Mouse (Mus musculus): ENCODE data around the gene Usf1. TPM values are rescaled to one million over a fixed set of nuclear protein-coding genes. Genes with fewer than 3 reads are reported as not detected.
A peak's percentile ranks its signal among the peaks of the same experiment; 100 is the strongest.

Usf1 gene
- polyA plus RNA-seq, 1 experiment from 2014 or later = 66.4 TPM

GRCm38 (mm10) chr1:171451001-171451400 is 39.9 kb downstream of the Usf1 start:
- WGBS = 56% methylated on average over 10 of the region's 10 CpGs
- Histone ChIP-seq H3K9ac (replicated peaks; ENCODE audit: low read depth) (no peak overlapping the region), H3K27ac (ENCODE audit: low read length) (no peak overlapping the region), H3K4me2 (replicated peaks; ENCODE audit: low read depth, low read length) (no peak overlapping the region), H3K4me3 (ENCODE audit: low read depth, low read length) (no peak overlapping the region), H3K36me3 (ENCODE audit: insufficient read depth, low read length) (no peaks in the 10 kb centered on the region), H3K4me1 (ENCODE audit: insufficient read depth, low read depth, low read length) (peaks cover 8% of the 10 kb centered on the region; the same call in 1 of the 2 replicates), H3K27me3 (replicated peaks; ENCODE audit: insufficient read depth, low read length) (no peaks in the 10 kb centered on the region), H3K9me3 (ENCODE audit: low read length) (no peaks in the 10 kb centered on the region)
- ATAC-seq (no peak), DNase-seq (ENCODE audit: low spot score) (no peak)
- TF ChIP-seq CTCF (IDR thresholded peaks at IDR 0.05) (no peak), EP300 (IDR thresholded peaks at IDR 0.05) (no peak)

GRCm38 (mm10) chr1:171452522-171452921 is 41.4 kb downstream of the Usf1 start:
- Histone ChIP-seq H3K9ac (replicated peaks; ENCODE audit: low read depth) (no peak overlapping the region), H3K4me3 (ENCODE audit: low read depth, low read length) (no peak overlapping the region), H3K27me3 (replicated peaks; ENCODE audit: insufficient read depth, low read length) (no peaks in the 10 kb centered on the region), H3K9me3 (ENCODE audit: low read length) (no peaks in the 10 kb centered on the region), H3K4me1 (ENCODE audit: insufficient read depth, low read depth, low read length) (0 out of 2 replicates have a peak, but pooled peaks cover 3% of the 10 kb centered on the region), H3K27ac (ENCODE audit: low read length) (peak overlapping the region; percentile 38; the same call in 1 of the 2 replicates), H3K4me2 (replicated peaks; ENCODE audit: low read depth, low read length) (no peak overlapping the region), H3K36me3 (ENCODE audit: insufficient read depth, low read length) (no peaks in the 10 kb centered on the region)
- 32% methylated on average over 5 of the region's 5 CpGs for WGBS
- ATAC-seq = peak; percentile 17; the same call in 1 of the 2 replicates
- no peak for DNase-seq (ENCODE audit: low spot score)
- TF ChIP-seq EP300 (IDR thresholded peaks at IDR 0.05) (no peak), CTCF (IDR thresholded peaks at IDR 0.05) (no peak)

- Histone ChIP-seq H3K4me3 (ENCODE audit: low read depth, low read length) (no peak overlapping the region), H3K4me2 (replicated peaks; ENCODE audit: low read depth, low read length) (no peak overlapping the region), H3K9me3 (ENCODE audit: low read length) (no peaks in the 10 kb centered on the region), H3K27me3 (replicated peaks; ENCODE audit: insufficient read depth, low read length) (no peaks in the 10 kb centered on the region), H3K4me1 (ENCODE audit: insufficient read depth, low read depth, low read length) (0 out of 2 replicates have a peak, but pooled peaks cover 3% of the 10 kb centered on the region), H3K27ac (ENCODE audit: low read length) (peak overlapping the region; percentile 38; the same call in 1 of the 2 replicates), H3K36me3 (ENCODE audit: insufficient read depth, low read length) (no peaks in the 10 kb centered on the region), H3K9ac (replicated peaks; ENCODE audit: low read depth) (no peak overlapping the region)
- ATAC-seq (peak; percentile 68), DNase-seq (ENCODE audit: low spot score) (peak; percentile 75)
- 52% methylated on average over 5 of the region's 5 CpGs for WGBS
- TF ChIP-seq EP300 (IDR thresholded peaks at IDR 0.05) (peak; percentile 87), CTCF (IDR thresholded peaks at IDR 0.05) (no peak)
Observed at GRCm38 (mm10) chr1:171452923-171453322, 41.8 kb downstream of the Usf1 start.

GRCm38 (mm10) chr1:171454926-171455325 is 43.8 kb downstream of the Usf1 start:
- no peak overlapping the region for H3K27ac ChIP-seq (ENCODE audit: low read length)
- H3K4me1 ChIP-seq (ENCODE audit: insufficient read depth, low read depth, low read length) = 0 out of 2 replicates have a peak, but pooled peaks cover 3% of the 10 kb centered on the region
- H3K9me3 ChIP-seq (ENCODE audit: low read length) = no peaks in the 10 kb centered on the region
- ATAC-seq (no peak), DNase-seq (ENCODE audit: low spot score) (no peak)
- H3K36me3 ChIP-seq (ENCODE audit: insufficient read depth, low read length) = no peaks in the 10 kb centered on the region
- 58% methylated on average over 6 of the region's 6 CpGs for WGBS
- H3K27me3 ChIP-seq (replicated peaks; ENCODE audit: insufficient read depth, low read length) = no peaks in the 10 kb centered on the region
- H3K4me2 ChIP-seq (replicated peaks; ENCODE audit: low read depth, low read length) = no peak overlapping the region
- TF ChIP-seq CTCF (IDR thresholded peaks at IDR 0.05) (peak; percentile 33), EP300 (IDR thresholded peaks at IDR 0.05) (no peak)
- H3K4me3 ChIP-seq (ENCODE audit: low read depth, low read length) = no peak overlapping the region
- H3K9ac ChIP-seq (replicated peaks; ENCODE audit: low read depth) = no peak overlapping the region

GRCm38 (mm10) chr1:171457568-171457967 is 46.5 kb downstream of the Usf1 start:
- TF ChIP-seq CTCF (IDR thresholded peaks at IDR 0.05) (no peak), EP300 (IDR thresholded peaks at IDR 0.05) (no peak)
- no peaks in the 10 kb centered on the region for H3K9me3 ChIP-seq (ENCODE audit: low read length)
- H3K36me3 ChIP-seq (ENCODE audit: insufficient read depth, low read length) = peaks cover 11% of the 10 kb centered on the region; the same call in 1 of the 2 replicates
- no peak overlapping the region for H3K4me2 ChIP-seq (replicated peaks; ENCODE audit: low read depth, low read length)
- DNase-seq (ENCODE audit: low spot score) (no peak), ATAC-seq (no peak)
- H3K9ac ChIP-seq (replicated peaks; ENCODE audit: low read depth) = no peak overlapping the region
- no peak overlapping the region for H3K4me3 ChIP-seq (ENCODE audit: low read depth, low read length)
- 82% methylated on average over 1 of the region's 1 CpGs for WGBS
- no peak overlapping the region for H3K27ac ChIP-seq (ENCODE audit: low read length)
- no peaks in the 10 kb centered on the region for H3K27me3 ChIP-seq (replicated peaks; ENCODE audit: insufficient read depth, low read length)
- H3K4me1 ChIP-seq (ENCODE audit: insufficient read depth, low read depth, low read length) = no peaks in the 10 kb centered on the region

GRCm38 (mm10) chr1:171459791-171460190 is 48.7 kb downstream of the Usf1 start:
- H3K9me3 ChIP-seq (ENCODE audit: low read length) = no peaks in the 10 kb centered on the region
- DNase-seq (ENCODE audit: low spot score) (no peak), ATAC-seq (no peak)
- H3K4me1 ChIP-seq (ENCODE audit: insufficient read depth, low read depth, low read length) = no peaks in the 10 kb centered on the region
- H3K9ac ChIP-seq (replicated peaks; ENCODE audit: low read depth) = no peak overlapping the region
- no peak overlapping the region for H3K27ac ChIP-seq (ENCODE audit: low read length)
- WGBS = 28% methylated on average over 5 of the region's 5 CpGs
- no peaks in the 10 kb centered on the region for H3K27me3 ChIP-seq (replicated peaks; ENCODE audit: insufficient read depth, low read length)
- H3K4me2 ChIP-seq (replicated peaks; ENCODE audit: low read depth, low read length) = no peak overlapping the region
- peaks cover 21% of the 10 kb centered on the region for H3K36me3 ChIP-seq (ENCODE audit: insufficient read depth, low read length)
- no peak overlapping the region for H3K4me3 ChIP-seq (ENCODE audit: low read depth, low read length)
- TF ChIP-seq EP300 (IDR thresholded peaks at IDR 0.05) (no peak), CTCF (IDR thresholded peaks at IDR 0.05) (no peak)

All from lung, postnatal 0 days (tissue).